Mouse (Mus musculus): ENCODE measurements around the gene Tyr.
"Not testable (repeated sequence)": the region's sequence is repeated elsewhere in the genome, so short reads cannot be mapped to it uniquely, and the experiment has no call there.

The Tyr gene

GRCm38 (mm10) chr7:87493412-87493811 is at the start of gene Tyr:
Gene Tyr, minus strand, starts transcription at chr7:87493512.
- DNase-seq (ENCODE audit: low spot score), result no peak

GRCm38 (mm10) chr7:87539031-87539430 is 45.7 kb upstream of the Tyr start:
- DNase-seq (ENCODE audit: low spot score), result no peak

DNA sequence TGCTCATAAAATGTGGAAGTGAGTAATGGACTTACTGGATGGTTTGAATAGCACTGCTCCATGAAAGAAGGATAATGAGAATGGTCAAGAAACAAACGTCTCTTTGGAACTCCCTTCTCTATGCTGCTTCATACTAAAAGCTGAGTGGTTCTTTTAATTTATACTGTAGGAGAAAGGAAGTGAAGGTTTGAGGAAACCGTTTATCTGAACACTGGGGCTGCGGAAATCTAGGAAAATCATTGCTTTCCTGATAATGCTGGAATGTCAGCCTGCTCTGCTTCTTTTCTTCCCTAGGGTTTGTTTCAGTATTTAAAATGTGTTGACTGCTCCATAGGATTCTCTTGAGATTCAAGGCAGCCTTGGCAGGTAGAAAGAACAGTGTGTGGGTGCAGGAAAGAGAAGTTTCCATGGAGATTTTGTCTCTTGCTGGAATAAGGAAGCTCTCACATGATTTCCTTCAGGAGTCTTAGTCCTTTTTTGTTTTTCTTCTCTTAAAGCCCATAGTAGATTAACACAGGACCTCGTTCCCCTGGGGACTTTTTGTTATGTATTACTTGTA is 891 bp upstream of the Tyr start:
- no peak for DNase-seq (ENCODE audit: low spot score)

DNA sequence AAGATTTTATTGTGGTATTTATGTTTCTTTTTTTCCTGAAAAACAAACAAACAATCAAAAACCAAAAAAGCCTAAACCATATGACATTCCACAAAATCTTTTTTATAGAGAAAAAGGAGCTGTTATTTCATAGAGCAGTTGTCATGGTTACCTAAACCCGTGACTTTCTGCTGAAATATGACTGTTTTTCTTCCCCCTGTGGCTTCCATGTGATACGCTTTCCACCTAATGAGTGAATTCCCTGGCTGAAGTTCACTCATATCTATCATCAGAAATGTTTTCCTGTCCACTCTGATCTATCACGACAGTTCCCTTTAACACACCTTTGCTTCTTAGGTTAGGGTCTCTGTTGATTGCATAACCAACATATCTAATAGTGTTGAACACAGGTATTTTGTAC is 5.3 kb downstream of the Tyr start:
- DNase-seq (ENCODE audit: low spot score), result no peak

- no peak for DNase-seq (ENCODE audit: low spot score)
Measured at GRCm38 (mm10) chr7:87413271-87413670, 80.0 kb downstream of the Tyr start.

GRCm38 (mm10) chr7:87411373-87411772 is 81.9 kb downstream of the Tyr start:
- not testable (repeated sequence) for DNase-seq (ENCODE audit: low spot score)

DNA sequence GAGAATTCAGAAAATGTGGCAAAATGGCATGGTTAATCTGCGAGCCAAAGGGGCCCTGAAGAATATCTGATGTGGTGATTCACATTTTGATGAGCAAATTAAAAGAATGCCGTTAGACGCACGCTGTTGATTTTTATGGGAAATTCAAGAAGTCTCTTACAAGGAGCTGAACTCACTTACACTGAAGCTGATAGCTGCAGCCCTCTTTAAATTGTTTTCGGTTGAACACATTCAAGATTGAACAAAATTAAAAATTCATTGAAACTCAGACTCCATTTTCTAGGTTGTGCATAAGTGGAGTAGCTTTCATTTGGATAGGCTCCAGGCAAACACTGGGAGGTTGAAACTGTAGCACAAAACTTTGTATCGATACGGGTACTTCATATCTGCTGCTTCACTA is 96.3 kb downstream of the Tyr start:
- DNase-seq (ENCODE audit: low spot score), result no peak

- no peak for DNase-seq (ENCODE audit: low spot score)
Measured at GRCm38 (mm10) chr7:87374935-87375334, 118.4 kb downstream of the Tyr start.

Measured in urinary bladder, postnatal 10 days (tissue).